Mouse (Mus musculus) cerebellum, postnatal 4 days (tissue): ENCODE measurements around the gene Ggps1.

Experiments
- DNase-seq, 2 experiments: peaks; one replicate each; pipeline ENCODE4 v3.0.0; 2022; ENCODE audit warnings: low spot score in 2 of 2, mixed read lengths in 1 of 2

Ggps1 gene

DNA sequence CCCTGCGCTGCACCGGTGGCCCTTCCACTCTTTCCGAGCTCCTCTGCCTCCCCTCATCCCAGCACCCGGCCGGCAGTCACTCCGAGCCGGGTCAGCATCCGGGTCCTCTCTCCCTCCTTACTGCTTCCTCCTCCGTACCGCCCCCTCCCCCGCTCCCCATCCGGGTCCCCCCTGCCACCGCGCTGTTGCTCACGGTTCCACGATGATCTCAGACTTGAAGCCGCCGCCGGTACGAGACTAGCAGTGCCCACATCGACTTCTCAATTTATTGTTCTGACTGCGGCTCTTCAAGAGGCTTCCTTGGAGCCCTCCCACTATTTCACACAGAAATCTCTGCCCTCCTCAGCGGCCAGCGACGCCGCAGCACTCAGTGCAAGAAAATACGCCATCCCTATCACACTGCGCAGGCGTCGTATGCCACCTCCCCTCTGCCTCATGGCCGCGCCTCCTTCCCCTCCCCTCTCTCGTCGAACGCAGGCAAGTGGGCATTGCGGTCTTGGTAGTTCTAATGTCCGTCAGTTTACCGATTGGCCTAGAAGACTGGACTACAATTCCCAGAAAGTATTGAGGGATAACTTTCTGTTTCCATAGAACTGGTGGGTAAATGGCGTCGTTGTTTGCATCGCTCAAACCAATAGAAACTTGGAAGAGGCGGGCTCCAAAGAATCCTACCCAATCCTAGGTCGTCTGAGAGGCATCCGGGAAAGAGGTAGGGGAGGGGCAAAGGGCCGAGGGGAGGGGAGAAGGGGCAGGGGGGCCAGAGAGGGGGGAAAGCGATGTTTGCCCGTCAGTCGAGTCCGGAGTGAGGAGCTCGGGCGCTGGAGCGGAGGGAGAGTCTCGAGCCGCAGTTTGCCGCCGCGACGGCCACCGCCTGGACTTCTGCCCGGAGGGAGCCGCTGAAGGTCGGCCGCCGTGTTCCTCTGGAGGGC, at the start of gene Ggps1, which contains the start of gene Arid4b:
TSS of gene Ggps1 (minus strand) at position 476 of the 929 bp plus-strand sequence.
TSS of gene Arid4b (plus strand) at position 220 of the 929 bp plus-strand sequence.
- peak; percentile 74 to 88 for DNase-seq

DNA sequence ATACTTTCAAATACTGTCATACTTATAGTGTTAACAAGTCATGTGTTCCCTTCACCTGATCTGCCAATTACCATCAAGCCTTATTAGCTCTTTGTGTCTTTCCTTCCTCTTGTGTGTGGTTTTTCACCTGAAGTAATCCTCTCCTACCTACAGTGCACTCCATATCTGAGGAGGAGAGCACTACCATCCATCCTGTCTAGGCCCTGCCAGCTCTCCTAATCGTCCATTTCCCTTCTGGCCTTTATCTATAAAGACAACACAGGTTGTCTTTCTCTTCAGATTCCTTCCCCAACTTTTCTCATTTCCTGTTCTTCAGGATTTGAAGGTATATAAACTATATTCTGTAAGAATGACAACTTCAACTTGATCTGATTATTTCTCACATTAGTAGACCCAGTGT, 47.9 kb upstream of the Ggps1 start:
- no peak for DNase-seq

DNA sequence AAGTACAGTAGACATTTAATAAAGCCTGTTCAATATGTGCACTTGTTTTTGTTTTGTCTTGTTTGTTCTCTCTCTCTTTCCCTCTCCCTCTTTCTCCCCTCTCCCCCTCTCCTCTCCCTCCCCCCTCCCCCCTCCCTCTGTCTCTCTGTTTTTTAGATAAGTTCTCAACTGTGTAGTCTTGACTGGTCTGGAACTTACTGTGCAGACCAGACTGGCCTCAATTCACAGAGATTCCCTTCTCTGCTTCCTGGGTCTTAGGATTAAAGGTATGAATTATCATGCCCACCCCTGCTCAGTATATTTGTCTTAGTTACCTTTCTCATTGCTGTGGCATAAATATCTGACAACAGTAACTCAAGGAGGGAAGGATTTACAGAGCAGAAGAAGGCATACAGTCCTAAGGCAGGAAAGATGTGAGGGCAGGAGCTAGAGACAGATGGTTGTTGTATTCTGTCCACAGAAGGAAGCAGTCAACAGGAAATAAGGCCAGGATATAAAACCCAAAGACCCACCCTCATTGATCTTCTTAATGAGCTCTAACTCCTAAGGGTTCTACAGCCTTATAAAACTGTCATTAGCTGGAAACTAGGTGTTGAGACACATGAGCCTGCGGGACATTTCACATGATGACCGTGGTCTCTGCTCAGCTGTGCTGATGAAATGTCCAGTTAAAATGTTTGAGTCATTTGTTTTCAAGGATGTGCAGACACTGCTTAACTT, 47.0 kb upstream of the Ggps1 start:
- DNase-seq = no peak

DNA sequence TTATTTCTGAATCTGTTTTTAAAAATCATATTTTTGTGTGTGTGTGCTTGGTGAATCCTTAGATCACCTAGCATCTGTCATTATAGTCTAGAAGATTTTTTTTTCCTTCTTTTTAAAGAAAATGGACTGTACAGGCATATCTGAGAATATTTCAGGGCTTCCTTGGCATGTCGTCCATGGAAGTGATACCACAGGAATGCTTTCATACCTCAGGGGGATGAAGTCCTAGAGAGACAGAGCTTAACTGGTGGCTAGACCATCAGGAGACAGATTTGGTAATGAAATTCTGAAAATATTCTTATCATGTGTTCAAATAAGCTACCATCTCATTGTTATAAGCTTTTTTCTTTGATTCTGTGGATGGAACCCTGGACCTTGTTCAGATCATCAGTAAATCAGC, 39.7 kb upstream of the Ggps1 start:
- no peak for DNase-seq

DNA sequence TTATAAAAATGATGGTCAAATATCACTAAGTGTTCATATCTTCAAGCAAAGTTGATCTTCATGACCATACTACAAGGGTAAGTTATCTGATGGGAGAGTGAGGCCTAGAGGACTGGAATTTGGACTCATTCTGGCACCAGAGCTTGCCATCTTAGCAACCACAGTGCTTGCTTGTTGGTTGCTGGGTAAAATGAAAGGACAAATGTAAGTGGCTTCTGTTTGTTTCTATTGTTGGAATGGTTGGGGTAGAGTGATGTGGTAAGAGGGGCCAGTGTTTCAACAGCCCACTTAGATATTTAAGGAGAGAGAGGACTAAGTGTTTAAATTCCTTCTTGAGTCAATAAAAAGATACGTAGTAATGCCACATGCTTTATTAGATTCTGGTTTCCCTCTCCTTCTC, 25.4 kb upstream of the Ggps1 start:
- DNase-seq = no peak

DNA sequence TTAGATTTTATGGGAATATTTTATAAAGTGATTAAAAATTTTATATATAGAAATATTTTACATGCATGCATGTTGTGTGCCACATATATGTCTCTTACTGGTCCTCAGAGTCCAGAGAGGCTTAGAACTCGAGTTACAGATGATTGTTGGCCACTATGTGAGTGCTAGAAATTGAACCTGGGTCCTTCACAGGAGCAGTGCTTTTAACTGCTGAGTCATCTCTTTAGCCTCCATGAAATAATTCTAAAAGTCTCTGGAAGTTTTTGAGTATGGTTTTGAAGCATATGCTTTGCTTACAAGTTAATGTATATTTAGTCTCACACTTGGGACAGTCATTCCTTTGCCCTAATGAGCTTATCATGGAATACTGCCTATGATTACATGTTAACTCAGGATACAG, 12.0 kb upstream of the Ggps1 start:
- DNase-seq = no peak

DNA sequence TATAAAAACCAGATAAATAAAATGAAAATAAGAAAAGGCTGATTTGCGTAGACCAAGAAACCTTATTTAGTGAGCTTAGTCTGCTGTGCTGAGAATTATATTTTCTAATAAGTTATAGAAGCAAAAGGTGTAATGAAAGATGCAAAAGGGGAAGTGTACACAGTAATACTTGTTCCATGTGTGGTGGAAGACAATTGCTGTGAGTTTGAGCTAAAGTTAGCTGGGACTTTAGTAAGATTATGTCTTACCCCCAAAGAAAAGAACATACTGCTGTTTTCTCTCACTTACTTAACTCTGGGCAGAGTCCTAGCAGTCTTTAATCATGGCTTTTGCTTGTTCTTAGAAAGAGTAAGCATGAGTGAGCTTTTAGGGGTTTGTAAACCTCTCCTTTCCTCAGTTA, 11.1 kb upstream of the Ggps1 start:
- DNase-seq = no peak

DNA sequence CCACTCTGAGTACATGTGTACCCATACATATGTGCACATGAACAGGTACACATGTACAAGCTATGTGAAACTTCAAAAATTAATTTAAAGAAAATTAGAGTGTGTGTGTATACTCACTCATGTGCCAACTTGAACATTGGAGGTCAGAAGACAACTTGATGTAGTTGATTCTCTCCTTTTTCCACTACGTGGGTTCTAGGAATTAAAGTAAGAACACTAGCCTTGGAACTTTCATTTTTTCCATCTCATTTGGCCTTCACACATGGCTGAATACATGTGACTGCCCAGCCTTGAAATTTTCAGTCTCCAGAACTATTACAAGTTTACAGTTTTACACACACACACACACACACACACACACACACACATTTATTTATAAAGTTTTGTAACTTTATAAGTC, 6.0 kb upstream of the Ggps1 start:
- no peak for DNase-seq

DNA sequence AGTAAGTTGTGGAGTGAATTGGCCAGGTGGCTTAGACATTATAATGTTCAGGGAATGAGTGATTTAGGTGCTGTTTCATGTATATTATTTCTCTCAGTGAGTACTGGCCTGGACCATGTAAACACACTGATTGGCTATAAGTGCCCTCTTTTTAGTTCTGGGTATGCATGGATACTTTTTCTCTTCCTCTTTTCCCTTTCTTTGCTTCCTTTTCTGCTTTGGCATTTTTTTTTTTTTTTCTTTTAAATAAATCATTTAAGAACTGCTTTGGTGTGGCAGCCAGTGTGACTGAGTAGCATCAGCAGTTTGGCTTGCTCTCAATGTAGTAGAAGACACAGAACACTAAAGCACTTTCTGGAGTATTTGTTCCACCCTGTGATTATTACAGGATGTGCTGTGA, 4.7 kb upstream of the Ggps1 start:
- no peak for DNase-seq

DNA sequence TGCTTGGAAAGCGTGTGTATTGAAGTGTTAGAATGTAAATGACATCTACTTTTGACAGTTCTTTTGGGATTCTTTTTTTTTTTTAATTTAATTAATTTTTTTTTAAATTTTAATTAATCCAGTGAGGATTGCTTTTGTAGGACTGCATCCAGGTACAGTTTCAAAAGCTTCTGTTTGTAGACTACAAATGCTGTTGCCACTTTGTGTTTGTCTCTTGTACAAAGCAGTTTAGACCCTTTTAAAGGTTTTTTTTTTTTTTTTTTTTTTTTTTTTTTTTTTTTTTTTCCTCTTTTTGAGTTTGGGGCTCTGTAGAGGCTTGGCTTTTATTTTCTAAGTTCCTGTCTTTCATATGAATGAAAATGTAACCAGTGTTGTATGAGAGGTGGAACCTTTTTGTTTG, 2.4 kb upstream of the Ggps1 start:
- no peak for DNase-seq

DNA sequence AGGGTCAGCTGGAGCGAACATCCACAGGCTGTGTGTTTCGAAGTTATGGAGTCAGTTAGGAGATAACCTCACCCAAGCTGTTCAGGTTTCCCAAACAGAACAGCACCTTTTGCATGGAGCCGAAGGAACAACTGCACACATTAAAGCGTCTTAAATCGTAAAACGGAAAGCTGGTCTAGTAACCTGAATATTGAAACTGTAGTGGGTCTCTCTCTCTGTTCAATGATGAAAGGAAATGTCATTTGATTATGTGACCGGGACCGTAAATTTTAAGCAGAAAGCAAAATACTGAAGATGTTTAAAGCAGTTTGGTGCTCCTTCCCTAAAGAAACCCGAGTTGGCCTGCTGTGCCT, 1.7 kb upstream of the Ggps1 start:
- no peak for DNase-seq

DNA sequence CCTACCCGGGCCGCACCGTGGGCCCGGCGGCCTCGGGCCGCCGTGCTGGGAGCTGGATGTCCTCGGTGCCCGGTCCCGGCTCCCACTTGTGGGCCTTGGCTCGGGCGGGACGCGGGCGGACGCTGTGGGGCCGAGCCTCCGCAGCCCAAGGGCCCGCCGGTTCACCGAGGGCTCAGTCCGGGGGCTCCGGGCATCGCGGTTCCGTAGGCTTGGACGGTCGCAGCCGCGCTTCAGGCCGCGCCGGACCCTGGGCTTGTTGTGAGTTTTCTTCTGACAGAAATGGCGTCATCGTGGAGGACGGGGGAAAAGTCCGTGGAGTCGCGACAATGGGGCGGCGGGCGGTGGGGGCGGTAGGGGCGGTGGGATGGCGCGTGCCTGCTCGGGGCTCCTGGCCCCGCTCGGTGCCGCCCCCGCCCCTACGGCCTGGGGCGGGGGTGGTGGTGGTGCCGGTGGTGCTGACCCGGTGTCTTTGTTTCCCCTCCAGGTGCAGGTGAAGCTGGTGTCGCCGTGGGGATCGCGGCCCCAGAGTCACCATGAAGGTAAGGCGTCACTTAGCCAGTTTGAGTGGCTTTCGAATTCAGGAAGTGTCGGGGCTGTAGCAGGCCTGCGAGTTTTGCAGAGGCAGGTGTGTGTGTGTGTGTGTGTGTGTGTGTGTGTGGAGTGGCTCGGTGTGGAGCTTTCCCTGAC, 1.2 kb upstream of the Ggps1 start:
- DNase-seq = peak; percentile 29 to 34

DNA sequence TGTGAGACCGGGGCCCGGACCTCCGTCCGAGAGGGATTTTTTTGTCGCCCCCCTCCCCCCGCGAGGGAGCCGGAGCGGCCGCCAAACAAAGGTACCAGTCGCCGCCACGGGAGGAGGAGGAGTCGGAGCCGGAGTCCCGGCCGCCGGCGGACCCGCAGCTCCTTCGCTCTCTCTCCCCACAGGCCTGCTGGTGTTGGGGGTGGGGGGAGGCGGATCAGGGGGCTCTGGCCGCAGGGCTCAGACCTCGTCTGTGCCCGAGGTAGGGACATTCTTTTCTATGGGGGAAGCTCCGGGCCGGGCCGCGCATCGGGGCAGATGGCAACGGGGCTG, 619 bp upstream of the Ggps1 start:
- DNase-seq = no peak

DNA sequence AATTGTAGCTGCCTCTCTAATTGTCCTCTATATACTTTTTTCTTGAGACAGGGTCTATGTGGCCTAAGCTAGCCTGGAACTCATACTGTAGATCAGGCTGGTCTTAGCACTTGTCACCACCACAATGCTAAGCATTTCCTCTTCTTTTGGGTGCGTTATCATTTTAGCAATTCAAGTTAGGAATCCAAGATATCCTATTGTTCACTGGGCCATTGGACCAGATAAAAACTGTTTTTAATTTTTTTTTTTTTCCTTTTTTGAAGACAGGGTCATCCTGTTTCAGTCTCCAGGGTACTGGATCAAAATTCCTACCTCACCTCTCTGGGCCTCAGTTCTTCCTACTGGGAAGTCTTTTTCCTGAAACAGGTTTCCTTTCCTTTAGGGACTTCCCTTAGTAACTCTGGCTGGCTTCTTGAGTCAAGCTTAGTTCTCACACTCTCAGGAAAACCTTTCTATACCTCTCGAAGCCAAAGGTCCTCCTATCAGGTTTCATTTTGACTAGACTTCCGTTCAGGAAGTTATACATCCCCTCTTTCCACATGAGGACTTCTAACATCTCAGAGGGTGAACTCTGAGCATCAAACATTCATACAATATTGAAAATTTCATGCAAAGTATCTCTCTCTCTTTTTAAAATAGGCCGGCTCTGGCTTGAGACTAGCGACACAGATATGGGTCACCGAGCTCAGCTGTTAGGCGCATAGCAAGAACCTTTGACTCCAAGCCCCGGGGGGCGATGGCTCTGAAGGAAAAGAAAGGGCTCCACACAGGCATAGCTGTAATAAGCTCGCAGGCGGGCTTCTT, 877 bp downstream of the Ggps1 start:
- no peak for DNase-seq

DNA sequence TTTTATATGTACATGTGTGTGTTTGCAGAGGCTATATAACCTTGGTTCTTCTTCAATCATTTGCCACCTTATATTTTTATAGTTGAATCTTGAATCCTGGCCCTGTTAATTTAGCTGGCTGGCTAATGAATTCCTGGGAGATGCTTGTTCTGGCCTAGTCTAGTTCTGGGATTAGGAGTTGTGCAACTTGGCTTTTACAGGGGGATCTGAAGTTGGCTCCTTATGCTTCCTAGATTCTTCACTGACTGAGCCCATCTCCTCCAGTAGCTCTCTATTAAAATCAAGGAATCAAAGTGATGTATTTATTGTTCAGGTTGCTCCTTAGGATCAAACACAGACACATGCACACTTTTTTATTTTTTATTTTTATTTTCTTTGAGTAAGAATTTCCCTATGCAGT, 3.7 kb downstream of the Ggps1 start:
- no peak for DNase-seq

DNA sequence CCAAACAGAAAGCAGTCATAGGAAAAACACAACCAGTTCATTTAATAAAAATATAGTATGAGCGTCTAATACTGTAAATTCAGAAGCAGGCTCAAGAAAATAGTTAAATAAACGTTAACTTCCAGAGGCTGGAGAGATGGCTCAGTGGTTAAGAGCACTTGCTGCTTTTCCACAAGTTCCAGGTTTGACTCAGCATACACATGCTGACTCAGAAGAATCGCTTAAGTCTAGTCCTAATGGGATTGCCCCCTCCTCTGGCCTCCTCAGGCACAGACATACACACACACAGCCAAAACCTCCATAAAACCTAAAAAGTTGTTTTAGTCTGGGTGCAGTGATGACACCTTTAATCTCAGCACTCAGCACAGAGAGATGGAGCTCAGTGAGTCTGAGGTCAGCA, 6.5 kb downstream of the Ggps1 start:
- DNase-seq = no peak

DNA sequence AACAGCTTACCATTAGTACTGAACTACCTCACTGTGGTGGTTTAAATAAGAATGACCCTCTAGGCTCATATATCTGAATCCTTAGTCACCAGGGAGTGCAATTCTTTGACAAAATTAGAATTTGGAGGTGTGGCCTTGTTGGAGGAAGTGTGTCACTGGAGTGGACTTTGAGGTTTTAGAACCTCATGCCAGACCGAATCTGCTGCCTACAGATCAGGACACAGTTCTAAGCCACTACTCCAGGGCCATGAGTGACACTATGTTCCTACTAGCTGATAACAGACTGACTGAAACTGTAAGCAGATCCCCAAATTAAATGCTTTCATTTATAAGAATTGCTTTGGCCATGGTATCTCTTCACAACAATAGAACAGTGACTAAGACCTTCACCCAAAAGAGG, 13.4 kb downstream of the Ggps1 start:
- DNase-seq = no peak

DNA sequence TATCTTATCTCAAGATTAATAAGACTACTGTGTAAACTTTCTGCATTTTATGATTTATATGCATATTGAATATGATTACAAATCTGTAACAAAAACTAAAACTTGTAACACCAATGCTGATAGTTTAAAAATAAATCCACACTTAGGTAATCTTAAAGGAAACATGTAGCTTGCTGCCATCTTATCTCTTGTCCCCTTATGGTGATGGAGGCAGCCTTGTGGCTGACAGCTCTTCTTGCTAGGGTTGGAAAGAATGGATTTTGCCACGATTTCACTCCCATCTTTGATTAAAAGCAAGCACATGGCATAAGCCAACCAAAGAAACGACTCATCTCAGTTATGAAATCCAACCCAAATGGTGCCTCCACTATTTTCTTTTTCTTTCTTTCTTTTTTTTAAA, 18.8 kb downstream of the Ggps1 start:
- DNase-seq = no peak

DNA sequence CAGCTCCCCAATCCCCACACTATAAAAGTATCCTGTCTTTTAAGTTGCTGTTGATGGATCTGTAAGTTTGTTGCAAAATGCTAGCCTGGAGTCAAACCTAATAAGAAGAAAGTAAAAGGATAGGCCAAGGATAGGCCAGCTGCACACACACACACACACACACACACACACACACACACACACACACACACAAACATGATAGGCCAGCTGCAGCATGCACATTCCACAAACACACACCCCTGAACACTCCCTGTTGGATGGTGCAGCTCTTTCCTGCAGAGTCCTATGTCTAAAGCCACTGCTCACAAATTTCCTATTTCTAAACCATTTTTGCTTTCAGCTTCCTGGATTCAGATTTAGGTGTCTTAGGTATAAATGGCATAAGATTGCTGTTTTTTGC, 19.4 kb downstream of the Ggps1 start:
- no peak for DNase-seq

DNA sequence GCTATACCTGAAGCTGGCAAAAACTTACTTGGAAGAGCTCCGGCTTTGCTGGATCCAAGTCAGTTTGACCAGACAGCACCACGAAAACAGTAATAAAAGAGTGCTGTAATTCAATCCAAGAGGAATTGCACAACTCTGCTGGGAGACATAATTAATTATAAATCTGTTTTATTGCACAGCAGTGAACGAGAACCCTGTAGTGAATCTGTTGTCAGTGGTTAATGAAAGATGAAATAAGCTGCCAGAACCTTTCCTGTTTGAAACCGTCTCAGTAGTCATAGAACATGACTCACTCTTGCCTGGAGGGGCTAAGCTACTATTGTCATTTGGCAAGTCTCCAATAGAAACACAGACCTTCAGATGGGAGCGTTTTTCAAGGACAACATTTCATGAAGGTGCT, 23.1 kb downstream of the Ggps1 start:
- no peak for DNase-seq

DNA sequence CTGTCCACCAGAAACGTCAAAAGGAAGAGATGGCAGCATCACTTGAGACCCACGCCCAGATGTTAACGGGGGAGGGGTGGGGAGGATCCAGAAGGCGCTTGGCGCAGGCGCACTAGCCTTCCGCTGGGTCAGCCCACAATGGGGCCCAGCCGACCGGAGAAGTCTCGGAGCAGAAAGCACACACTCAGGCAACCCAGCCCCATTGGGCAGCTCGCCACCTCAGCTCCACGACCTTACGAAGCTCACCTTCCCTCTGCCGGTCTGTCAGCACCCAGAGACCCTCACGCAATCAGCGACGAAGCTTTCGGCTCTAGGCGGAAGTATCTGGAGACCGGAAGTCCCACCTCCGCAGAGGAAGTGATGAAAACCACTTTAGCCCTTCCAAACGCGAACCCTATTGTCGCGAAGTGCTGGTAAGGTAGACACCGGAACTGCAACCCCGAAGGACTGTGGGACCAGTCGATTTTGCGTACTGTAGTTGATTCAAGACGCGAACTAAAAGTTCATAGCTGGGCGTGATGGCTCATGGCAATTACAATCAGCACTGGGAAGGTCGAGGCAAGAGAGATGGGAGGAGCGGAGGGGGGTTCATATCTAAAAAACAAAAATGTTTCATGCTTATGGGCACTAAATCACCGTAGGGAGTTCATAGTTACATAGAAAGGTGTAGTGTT, 23.9 kb downstream of the Ggps1 start, which contains the start of gene Tbce:
TSS of gene Tbce (minus strand) at position 347 of the 674 bp plus-strand sequence.
- peak; percentile 70 to 88 for DNase-seq
